Mouse (Mus musculus) MEL (cell line): ENCODE data around the gene BC048679.

Experiments
- CTCF ChIP-seq, 3 experiments: IDR thresholded peaks in 2 of 3; conservative IDR thresholded peaks in 1 of 3; 2 replicates each; pipeline ENCODE4 v1.5.1; 2011 to 2012; ENCODE audit warnings: low read length in 3 of 3, low read depth in 2 of 3, mild to moderate bottlenecking in 2 of 3, improper control_type of control experiment in 1 of 3, inconsistent platforms in 1 of 3, mixed read lengths in 1 of 3, moderate library complexity in 1 of 3; ENCODE audit not compliant: control insufficient read depth in 1 of 3, insufficient read depth in 1 of 3, poor library complexity in 1 of 3, severe bottlenecking in 1 of 3
- POLR2A ChIP-seq, 2 experiments: IDR thresholded peaks; 2 replicates each; pipeline ENCODE4 v1.6.1; 2011 to 2012; ENCODE audit warnings: low read length in 2 of 2, mild to moderate bottlenecking in 2 of 2, control low read depth in 1 of 2, improper control_type of control experiment in 1 of 2, low read depth in 1 of 2, moderate library complexity in 1 of 2; ENCODE audit not compliant: control insufficient read depth in 1 of 2, insufficient read depth in 1 of 2, poor library complexity in 1 of 2
- USF1 ChIP-seq: IDR thresholded peaks from 2 replicates; pipeline ENCODE4 v1.6.1; 2014; ENCODE audit warnings: low read depth, mild to moderate bottlenecking, inconsistent platforms, low read length, improper control_type of control experiment, moderate library complexity
- ZNF384 ChIP-seq: IDR thresholded peaks from 2 replicates; pipeline ENCODE4 v1.6.1; 2012; ENCODE audit warnings: low read depth, mild to moderate bottlenecking, inconsistent platforms, low read length, improper control_type of control experiment

GRCm38 (mm10) chr7:81493331-81494021, 4.6 kb downstream of the BC048679 start, which contains the start of gene Ap3b2:
- TF ChIP-seq POLR2A (IDR thresholded peaks at IDR 0.05; ENCODE audit: control insufficient read depth in 1 of 2, insufficient read depth in 1 of 2, low read depth in 1 of 2, low read length in 2 of 2, poor library complexity in 1 of 2), result no peak
- TF ChIP-seq ZNF384, result no peak
- no peak for TF ChIP-seq CTCF (IDR thresholded peaks at IDR 0.05 in 2 of 3, conservative IDR thresholded peaks at IDR 0.05 in 1 of 3; ENCODE audit: control insufficient read depth in 1 of 3, insufficient read depth in 1 of 3, low read depth in 2 of 3, low read length in 3 of 3, poor library complexity in 1 of 3, severe bottlenecking in 1 of 3)
- no peak for TF ChIP-seq USF1
